In genomic region chr10:53795567-53796257, GRCm38 (mm10) we compare ENCODE assay signal across 12 mouse cellular contexts. TPM values are rescaled to one million over a fixed set of nuclear protein-coding genes. Genes with fewer than 3 reads are reported as not detected.
A peak's percentile ranks its signal among the peaks of the same experiment; 100 is the strongest.
DNase-seq lines count a peak whose midpoint lies in the region; ATAC-seq and TF ChIP-seq lines count a peak whose summit lies in the region.
"Had no signal": no experiment of that assay in that cellular context is flagged by ENCODE, and none has a peak within 500 bp of the region (broad histone marks: within the 10 kb centered on the region; RNA-seq: fewer than 3 reads in every experiment).

No protein-coding gene starts in this region.

- no peaks in the 10 kb centered on the region for H3K4me1 ChIP-seq in liver, embryonic 14.5 days (replicated peaks; ENCODE audit: control insufficient read depth in 2 of 2, insufficient read depth in 2 of 2, low read length in 1 of 2)
- H3K4me1 ChIP-seq in liver, embryonic 12.5 days = no peaks in the 10 kb centered on the region
- no peaks in the 10 kb centered on the region for H3K4me1 ChIP-seq in forebrain, postnatal 0 days (ENCODE audit: insufficient read depth)
- H3K4me1 ChIP-seq: liver, embryonic 13.5 days; stomach, embryonic 15.5 days had no signal

- no peak overlapping the region for H3K4me3 ChIP-seq in liver, embryonic 14.5 days (ENCODE audit: insufficient read depth in 1 of 2, low read depth in 2 of 2, low read length in 2 of 2)
- no peak overlapping the region for H3K4me3 ChIP-seq in liver, embryonic 12.5 days
- no peak overlapping the region for H3K4me3 ChIP-seq in forebrain, postnatal 0 days (ENCODE audit: low read depth, low read length)
- H3K4me3 ChIP-seq: erythroblast, embryonic 14.5 days; liver, embryonic 13.5 days; stomach, embryonic 15.5 days had no signal

- no peaks in the 10 kb centered on the region for H3K36me3 ChIP-seq in liver, embryonic 14.5 days (replicated peaks; ENCODE audit: control insufficient read depth, insufficient read depth, low read depth)
- H3K36me3 ChIP-seq in liver, embryonic 12.5 days = no peaks in the 10 kb centered on the region
- H3K36me3 ChIP-seq in forebrain, postnatal 0 days (ENCODE audit: insufficient read depth) = no peaks in the 10 kb centered on the region
- H3K36me3 ChIP-seq: liver, embryonic 13.5 days; stomach, embryonic 15.5 days had no signal

- no peak overlapping the region for H3K9ac ChIP-seq in liver, embryonic 14.5 days (replicated peaks)
- H3K9ac ChIP-seq in liver, embryonic 12.5 days = no peak overlapping the region
- H3K9ac ChIP-seq in forebrain, postnatal 0 days = no peak overlapping the region
- H3K9ac ChIP-seq: liver, embryonic 13.5 days; stomach, embryonic 15.5 days had no signal

- H3K9me3 ChIP-seq in liver, embryonic 14.5 days (ENCODE audit: control insufficient read depth, low read length) = no peaks in the 10 kb centered on the region
- H3K9me3 ChIP-seq in liver, embryonic 12.5 days (replicated peaks) = no peaks in the 10 kb centered on the region
- H3K9me3 ChIP-seq in forebrain, postnatal 0 days (ENCODE audit: low read length) = no peaks in the 10 kb centered on the region
- H3K9me3 ChIP-seq: liver, embryonic 13.5 days; stomach, embryonic 15.5 days had no signal

- WGBS in liver, embryonic 14.5 days (ENCODE audit: insufficient replicate concordance) = 7% methylated on average over 2 of the region's 2 CpGs
- 10% methylated on average over 2 of the region's 2 CpGs for WGBS in liver, embryonic 12.5 days (ENCODE audit: insufficient replicate concordance)
- 9% methylated on average over 2 of the region's 2 CpGs for WGBS in forebrain, postnatal 0 days

- no peak overlapping the region for H3K4me2 ChIP-seq in liver, embryonic 14.5 days (ENCODE audit: low read depth)
- no peak overlapping the region for H3K4me2 ChIP-seq in liver, embryonic 12.5 days
- no peak overlapping the region for H3K4me2 ChIP-seq in forebrain, postnatal 0 days (ENCODE audit: low read depth)
- H3K4me2 ChIP-seq: liver, embryonic 13.5 days; stomach, embryonic 15.5 days had no signal

- intact Hi-C loops in gastrocnemius, postnatal 14 days (cut with DNase I; ENCODE audit: low total_unique reads) = no loop called here

- H3K27me3 ChIP-seq in liver, embryonic 14.5 days (ENCODE audit: control insufficient read depth, insufficient read depth, low read length) = no peaks in the 10 kb centered on the region
- H3K27me3 ChIP-seq in liver, embryonic 12.5 days (replicated peaks) = no peaks in the 10 kb centered on the region
- no peaks in the 10 kb centered on the region for H3K27me3 ChIP-seq in forebrain, postnatal 0 days (ENCODE audit: insufficient read depth, low read length)
- H3K27me3 ChIP-seq: liver, embryonic 13.5 days; stomach, embryonic 15.5 days had no signal

- DNase-seq in adrenal gland, postnatal 10 days = peak; percentile 22
- no peak for DNase-seq in adrenal gland, postnatal 4 days (ENCODE audit: low spot score in 2 of 2)
- no peak for DNase-seq in liver, embryonic 14.5 days (ENCODE audit: low read depth in 3 of 3, low spot score in 3 of 3)
- DNase-seq in forebrain, postnatal 0 days = peak; percentile 71
- DNase-seq in gastrocnemius, postnatal 14 days = no peak
- no peak for DNase-seq in adrenal gland, postnatal 25 days
- DNase-seq: liver, embryonic 13.5 days had no signal

- TF ChIP-seq CTCF in liver, embryonic 14.5 days (IDR thresholded peaks at IDR 0.05; ENCODE audit: low read depth) = peak; percentile 6; the same call in 1 of the 2 replicates
- TF ChIP-seq CTCF in forebrain, postnatal 0 days (IDR thresholded peaks at IDR 0.05; ENCODE audit: low read depth) = peak; percentile 75

- no peak for ATAC-seq in liver, embryonic 14.5 days (ENCODE audit: insufficient read depth)
- no peak for ATAC-seq in liver, embryonic 12.5 days
- peak; percentile 58; the same call in 1 of the 2 replicates for ATAC-seq in forebrain, postnatal 0 days
- peak; percentile 80 for ATAC-seq in megakaryocyte progenitor cell, adult 5-6 weeks (replicated peaks; ENCODE audit: poor library complexity)

- H3K27ac ChIP-seq in liver, embryonic 14.5 days = no peak overlapping the region
- no peak overlapping the region for H3K27ac ChIP-seq in liver, embryonic 12.5 days
- H3K27ac ChIP-seq in forebrain, postnatal 0 days (ENCODE audit: low read depth, low read length) = no peak overlapping the region
- H3K27ac ChIP-seq: liver, embryonic 13.5 days; stomach, embryonic 15.5 days had no signal

- TF ChIP-seq EP300 in liver, embryonic 14.5 days (IDR thresholded peaks at IDR 0.05; ENCODE audit: low read depth) = no peak

RNA-seq across cellular contexts. Expression of gene Fam184a, which starts 44.8 kb away (rescaled TPM):
- total RNA-seq in adrenal gland, postnatal 10 days (2021) = 1 to 10 TPM; 2.2 to 2.9 TPM
- total RNA-seq in adrenal gland, postnatal 4 days (2021) = 1 to 10 TPM; 4.7 to 6.6 TPM
- 0.18 and 0.21 TPM in 2 replicates for polyA plus RNA-seq in liver, embryonic 14.5 days (2012; rRNA removed)
- 0.11 and 0.19 TPM in 2 replicates for polyA plus RNA-seq in liver, embryonic 14.5 days (2014; fragmentation: Nextera tagmentation; extraction: Ambion mirVana)
- 0.67 and 0.82 TPM in 2 replicates for polyA plus RNA-seq in liver, embryonic 12.5 days (2016; fragmentation: Nextera tagmentation; extraction: Ambion mirVana)
- 20.3 and 20.5 TPM in 2 replicates for total RNA-seq in forebrain, postnatal 0 days (2014; rRNA removed)
- polyA plus RNA-seq in forebrain, postnatal 0 days (2015; fragmentation: Nextera tagmentation; extraction: Ambion mirVana) = 6.3 and 10.3 TPM in 2 replicates
- total RNA-seq in megakaryocyte progenitor cell, adult 5-6 weeks (2015) = 0.67 and 0.85 TPM in 2 replicates
- 0.91 and 4.1 TPM in 2 replicates for total RNA-seq in megakaryocyte progenitor cell, adult 5-6 weeks (2017)
- total RNA-seq in gastrocnemius, postnatal 14 days (2021) = under 1 TPM; 0.70 to 0.80 TPM
- 2.4 and 2.5 TPM in 2 replicates for total RNA-seq in adrenal gland, postnatal 25 days (2021)
- polyA plus RNA-seq: C2C12; erythroblast, embryonic 14.5 days had no signal

Comparison
In these comparisons a context has a peak if more than half of its experiments do, and no peak if none do; other contexts are left out.
1. DNase-seq: peak in adrenal gland, postnatal 10 days (single experiment) and forebrain, postnatal 0 days (single experiment); none in adrenal gland, postnatal 4 days (0 of 2), liver, embryonic 14.5 days (0 of 3), gastrocnemius, postnatal 14 days (single experiment) and adrenal gland, postnatal 25 days (single experiment).
2. ATAC-seq: peak in forebrain, postnatal 0 days (single experiment) and megakaryocyte progenitor cell, adult 5-6 weeks (single experiment); none in liver, embryonic 14.5 days (single experiment) and liver, embryonic 12.5 days (single experiment).